ENCODE assay signal across 21 mouse cellular contexts in the genomic region with DNA sequence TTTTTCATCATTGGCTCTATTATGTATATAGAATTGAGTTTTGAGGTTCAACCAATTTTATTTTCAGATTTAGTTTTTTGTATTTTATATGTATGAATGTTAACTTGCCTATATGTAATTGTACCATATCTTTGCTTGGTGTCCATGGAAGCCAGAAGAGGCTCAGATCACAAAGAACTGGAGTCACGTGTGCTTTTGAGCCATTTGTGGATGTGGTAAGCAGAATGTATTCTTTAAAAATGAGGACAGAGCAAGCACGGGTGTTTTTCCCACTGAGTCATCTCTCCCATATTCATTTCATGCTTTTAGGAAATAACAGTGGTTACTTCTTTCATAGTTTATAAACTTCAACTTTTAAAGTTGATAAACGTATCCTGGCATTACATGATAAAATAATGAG.
DNase-seq lines count a peak whose midpoint lies in the region; TF ChIP-seq lines count a peak whose summit lies in the region.
"Had no signal": no experiment of that assay in that cellular context is flagged by ENCODE, and none has a peak within 500 bp of the region (broad histone marks: within the 10 kb centered on the region; RNA-seq: fewer than 3 reads in every experiment).

No protein-coding gene starts in this region.

- no peak for TF ChIP-seq CTCF in C2C12 (IDR thresholded peaks at IDR 0.05; ENCODE audit: control insufficient read depth, insufficient read depth, insufficient read length)
- TF ChIP-seq CTCF in embryonic fibroblast, embryonic 13.5 days (IDR thresholded peaks at IDR 0.05; ENCODE audit: borderline replicate concordance, insufficient read depth, low read length) = no peak

- no peaks in the 10 kb centered on the region for H3K4me1 ChIP-seq in embryonic fibroblast, embryonic 13.5 days (ENCODE audit: control insufficient read depth, insufficient read depth, low read length)
- H3K4me1 ChIP-seq in heart, embryonic 10.5 days = no peaks in the 10 kb centered on the region
- H3K4me1 ChIP-seq: embryonic facial prominence, embryonic 13.5 days; embryonic facial prominence, embryonic 15.5 days; forebrain, embryonic 10.5 days; forebrain, embryonic 12.5 days had no signal

- no peaks in the 10 kb centered on the region for H3K27me3 ChIP-seq in C2C12 (ENCODE audit: control insufficient read depth, insufficient read depth, insufficient read length)
- H3K27me3 ChIP-seq in myocyte (ENCODE audit: control insufficient read depth, insufficient read depth, insufficient read length) = no peaks in the 10 kb centered on the region
- H3K27me3 ChIP-seq in heart, embryonic 10.5 days (ENCODE audit: insufficient read depth, poor library complexity, severe bottlenecking) = no peaks in the 10 kb centered on the region
- H3K27me3 ChIP-seq: CH12.LX; embryonic facial prominence, embryonic 13.5 days; embryonic facial prominence, embryonic 15.5 days; forebrain, embryonic 12.5 days; Patski had no signal

- 76% methylated on average over 3 of the region's 3 CpGs for WGBS in heart, embryonic 10.5 days

- H3K36me3 ChIP-seq in C2C12 (ENCODE audit: control insufficient read depth, insufficient read depth) (no peaks in the 10 kb centered on the region), myocyte (ENCODE audit: control insufficient read depth, insufficient read depth) (no peaks in the 10 kb centered on the region)
- H3K36me3 ChIP-seq in heart, embryonic 10.5 days = no peaks in the 10 kb centered on the region
- H3K36me3 ChIP-seq: embryonic facial prominence, embryonic 13.5 days; embryonic facial prominence, embryonic 15.5 days; forebrain, embryonic 10.5 days; forebrain, embryonic 12.5 days; G1E had no signal

- H3K9me3 ChIP-seq in heart, embryonic 10.5 days = no peaks in the 10 kb centered on the region
- H3K9me3 ChIP-seq: embryonic facial prominence, embryonic 13.5 days; embryonic facial prominence, embryonic 15.5 days; forebrain, embryonic 10.5 days; forebrain, embryonic 12.5 days; G1E had no signal

- no peaks in the 10 kb centered on the region for H3K79me2 ChIP-seq in C2C12 (ENCODE audit: control insufficient read depth, insufficient read depth)
- H3K79me2 ChIP-seq in myocyte (ENCODE audit: control insufficient read depth, insufficient read depth) = no peaks in the 10 kb centered on the region

- H3K4me2 ChIP-seq in myocyte (ENCODE audit: low read depth) = no peak overlapping the region
- H3K4me2 ChIP-seq: embryonic facial prominence, embryonic 13.5 days; embryonic facial prominence, embryonic 15.5 days; forebrain, embryonic 12.5 days had no signal

- no peak for TF ChIP-seq POLR2A in embryonic fibroblast, embryonic 13.5 days (IDR thresholded peaks at IDR 0.05; ENCODE audit: low read depth, low read length)
- no peak for TF ChIP-seq POLR2A in myocyte (IDR thresholded peaks at IDR 0.05; ENCODE audit: insufficient read length, low read depth)

- H3K79me3 ChIP-seq in C2C12 (ENCODE audit: low read depth) = no peaks in the 10 kb centered on the region

- H3ac ChIP-seq in C2C12 (ENCODE audit: control insufficient read depth, insufficient read length, low read depth) (no peak overlapping the region), myocyte (ENCODE audit: control insufficient read depth, insufficient read length) (no peak overlapping the region)

- no peak overlapping the region for H3K4me3 ChIP-seq in C2C12 (ENCODE audit: insufficient read depth, poor library complexity, severe bottlenecking)
- H3K4me3 ChIP-seq in embryonic fibroblast, embryonic 13.5 days (ENCODE audit: insufficient read depth, low read length) = no peak overlapping the region
- no peak overlapping the region for H3K4me3 ChIP-seq in myocyte
- H3K4me3 ChIP-seq in heart, embryonic 10.5 days = no peak overlapping the region
- H3K4me3 ChIP-seq: embryonic facial prominence, embryonic 13.5 days; embryonic facial prominence, embryonic 15.5 days; forebrain, embryonic 10.5 days; forebrain, embryonic 12.5 days had no signal

- no peak for DNase-seq in spleen, postnatal 14 days (ENCODE audit: low spot score in 2 of 2)
- no peak for DNase-seq in heart, embryonic 10.5 days (ENCODE audit: low spot score)
- DNase-seq: adrenal gland, adult 8-10 months; adrenal gland, postnatal 14 days; adrenal gland, postnatal 36 days; cerebellum, adult 11-12 months; cerebellum, adult 2 months; cerebellum, adult 9-10 months; cerebellum, postnatal 14 days; cerebellum, postnatal 36 days; embryo, embryonic 11 days had no signal

- peak overlapping the region; percentile 92; the same call in 1 of the 2 replicates for H3K27ac ChIP-seq in embryonic fibroblast, embryonic 13.5 days (ENCODE audit: insufficient read depth, low read length)
- H3K27ac ChIP-seq in heart, embryonic 10.5 days = no peak overlapping the region
- H3K27ac ChIP-seq: embryonic facial prominence, embryonic 13.5 days; embryonic facial prominence, embryonic 15.5 days; forebrain, embryonic 10.5 days; forebrain, embryonic 12.5 days had no signal

TF ChIP-seq in C2C12, 6 proteins besides CTCF, POLR2A, EP300 and RAD21:
- peak; percentile 51 for TF ChIP-seq USF1 (IDR thresholded peaks at IDR 0.05; ENCODE audit: low read depth)
- no peak for TF ChIP-seq MAX (IDR thresholded peaks at IDR 0.05)

TF ChIP-seq in myocyte, 11 proteins besides CTCF, POLR2A, EP300 and RAD21:
- TF ChIP-seq USF1 (IDR thresholded peaks at IDR 0.05; ENCODE audit: low read depth) (peak; percentile 35), MYOD1 (IDR thresholded peaks at IDR 0.05; ENCODE audit: control insufficient read depth in 1 of 3, insufficient read length in 2 of 3, low read depth in 2 of 3) (no peak)
